Mouse (Mus musculus) cerebellum, adult 11 months (tissue): ENCODE results near the gene Cdk14.

Experiments
- DNase-seq: peaks from one replicate; pipeline ENCODE4 v3.0.0; 2022

The Cdk14 gene

DNA sequence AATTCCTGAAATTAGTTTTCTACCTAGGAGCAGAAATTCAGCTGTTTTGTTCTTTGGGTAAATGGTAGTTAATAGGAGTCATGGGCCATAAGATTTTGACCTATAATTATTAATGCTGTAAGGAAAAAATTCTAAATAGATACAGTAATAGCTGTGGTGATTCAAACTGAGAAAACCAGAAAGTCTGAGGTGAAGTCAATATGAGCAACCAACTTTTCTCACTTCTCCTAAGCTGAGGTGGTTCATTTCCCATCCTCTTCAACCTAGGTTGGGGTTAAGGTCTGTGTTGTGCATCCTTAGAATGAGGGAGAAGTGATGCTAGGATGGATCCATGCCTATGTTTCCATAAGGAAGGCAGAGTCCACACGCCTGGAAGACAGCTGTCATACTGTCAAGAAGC is 649.5 kb downstream of the Cdk14 start:
- DNase-seq, result no peak

DNA sequence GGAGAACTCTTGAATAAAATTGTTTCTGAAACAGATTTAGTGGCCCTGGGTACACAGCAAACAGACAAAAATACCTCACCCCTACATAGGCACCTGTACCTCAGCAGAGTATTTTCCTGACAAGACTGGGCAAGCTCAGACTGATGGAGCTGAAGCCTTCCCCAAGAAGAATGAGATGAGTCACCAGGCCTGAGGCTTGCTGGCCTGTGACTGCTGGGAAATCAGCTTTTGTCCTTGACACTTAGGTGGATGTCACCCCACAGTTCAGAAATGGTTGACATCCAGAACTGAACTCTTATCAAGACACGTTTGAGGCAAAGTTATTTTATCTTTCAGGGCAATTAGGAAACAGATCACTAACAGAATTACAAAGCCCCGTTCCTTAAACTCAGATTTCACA is 652.2 kb downstream of the Cdk14 start:
- DNase-seq, result no peak

- no peak for DNase-seq
Observed at GRCm38 (mm10) chr5:4766719-4767118, 653.4 kb downstream of the Cdk14 start.

DNA sequence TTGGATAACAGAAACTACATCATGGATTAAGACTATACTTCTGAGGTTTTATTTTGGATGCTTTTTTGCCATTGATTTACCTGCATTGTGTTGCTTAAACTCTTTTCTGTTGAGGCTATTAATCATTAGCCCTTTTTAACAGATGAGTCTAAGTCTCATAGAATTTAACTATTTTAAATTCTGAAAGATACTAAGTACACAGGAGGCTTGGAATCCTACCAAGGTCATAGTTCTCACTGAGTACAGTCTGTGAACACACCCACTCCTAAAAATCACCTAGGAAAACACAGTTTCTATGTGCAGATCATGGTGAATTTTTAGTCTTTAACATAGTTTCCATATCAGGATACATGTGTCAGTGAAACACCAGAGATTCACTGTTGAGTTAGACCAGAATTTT is 658.2 kb downstream of the Cdk14 start:
- no peak for DNase-seq

GRCm38 (mm10) chr5:4758331-4759080 is 661.6 kb downstream of the Cdk14 start:
- no peak for DNase-seq

- DNase-seq, result peak; percentile 85
Observed at GRCm38 (mm10) chr5:4757902-4758301, 662.2 kb downstream of the Cdk14 start, which contains the start of gene Fzd1. Gene Fzd1 (minus strand): TSS chr5:4758035.

- peak; percentile 45 for DNase-seq
Observed at GRCm38 (mm10) chr5:4756871-4757711, 663.0 kb downstream of the Cdk14 start.

- peak; percentile 46 for DNase-seq
Observed at GRCm38 (mm10) chr5:4756001-4756681, 664.0 kb downstream of the Cdk14 start.

- DNase-seq, result peak; percentile 6
Observed at GRCm38 (mm10) chr5:4755326-4755725, 664.8 kb downstream of the Cdk14 start.

DNA sequence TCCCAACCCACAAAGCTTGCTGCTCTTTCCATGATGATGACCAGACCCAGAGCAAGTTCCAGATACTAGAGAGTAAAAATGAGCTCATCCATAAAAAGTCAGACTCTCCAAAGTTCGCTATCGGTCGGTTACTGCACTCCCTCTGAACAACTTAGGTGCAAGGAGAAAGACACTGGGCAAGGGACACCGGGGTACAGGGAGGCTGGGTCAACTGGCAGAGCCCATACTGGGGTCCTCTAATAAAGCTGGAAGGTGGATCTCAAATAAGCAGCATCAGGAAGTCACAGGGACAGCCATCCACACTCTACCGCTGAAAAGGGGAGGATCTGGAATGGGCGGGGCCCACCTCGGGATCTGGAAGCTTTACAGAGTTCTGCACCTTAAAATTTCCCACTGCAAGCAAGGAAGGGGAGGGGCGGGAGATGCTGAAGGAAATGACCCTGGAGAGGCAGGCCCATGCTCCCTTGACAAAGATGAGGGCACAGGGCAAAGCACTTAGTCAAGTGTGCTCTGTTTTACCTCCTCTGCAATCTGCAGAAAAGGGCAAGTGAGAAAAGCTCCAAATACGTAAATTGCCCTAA is 665.3 kb downstream of the Cdk14 start:
- no peak for DNase-seq
